Mouse (Mus musculus): ENCODE results near the gene Agl. TPM values are rescaled to one million over a fixed set of nuclear protein-coding genes. Genes with fewer than 3 reads are reported as not detected.
A peak's percentile ranks its signal among the peaks of the same experiment; 100 is the strongest.
"Not testable (repeated sequence)": the region's sequence is repeated elsewhere in the genome, so short reads cannot be mapped to it uniquely, and the experiment has no call there.

Gene Agl
- total RNA-seq, 2 experiments from 2014 or later = 12.5 to 26.1 TPM

DNA sequence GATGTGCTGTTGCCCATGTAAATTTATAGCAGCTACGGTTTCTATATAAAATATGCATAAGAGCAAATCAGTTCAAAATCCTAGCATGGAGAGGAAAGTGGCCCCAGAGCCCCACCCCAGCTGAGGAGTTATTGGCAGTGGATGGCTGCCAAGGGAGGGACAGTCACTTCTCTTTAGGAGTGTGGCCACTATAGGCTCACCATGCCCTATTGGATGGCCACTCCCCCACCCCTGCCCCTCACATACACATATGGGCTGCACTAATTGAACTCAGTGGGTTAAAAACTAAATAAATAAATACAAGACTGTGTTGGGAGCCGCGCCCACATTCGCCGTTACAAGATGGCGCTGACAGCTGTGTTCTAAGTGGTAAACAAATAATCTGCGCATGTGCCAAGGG, 9.3 kb upstream of the Agl start:
- no peak for ATAC-seq (replicated peaks; ENCODE audit: poor library complexity, severe bottlenecking)

DNA sequence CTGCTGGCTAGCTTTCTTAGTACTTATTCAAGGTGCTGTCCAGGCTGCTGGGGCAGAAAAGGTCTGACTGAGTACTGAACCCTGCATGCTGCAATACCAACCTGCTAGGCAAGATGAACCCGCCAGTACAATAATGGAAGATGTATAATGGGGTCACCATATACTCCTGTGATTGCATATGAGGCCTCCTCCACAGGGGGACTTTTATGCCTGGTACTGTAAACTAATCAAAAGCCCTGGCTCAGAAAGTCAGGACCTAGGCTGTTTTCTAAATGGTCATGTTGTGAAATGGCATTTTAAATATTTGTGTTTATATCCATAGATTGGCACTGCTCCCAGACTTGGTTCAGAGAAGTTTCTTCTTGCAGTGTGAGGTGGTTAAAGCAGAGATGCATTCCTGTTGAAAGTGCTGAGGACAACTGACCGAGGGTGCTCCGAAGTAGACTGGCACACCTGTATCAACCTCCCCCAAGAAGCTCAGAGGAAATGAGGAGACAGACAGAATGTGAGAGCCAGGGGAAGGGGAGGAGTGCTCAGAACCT, 8.8 kb upstream of the Agl start:
- ATAC-seq (replicated peaks; ENCODE audit: poor library complexity, severe bottlenecking) = no peak

DNA sequence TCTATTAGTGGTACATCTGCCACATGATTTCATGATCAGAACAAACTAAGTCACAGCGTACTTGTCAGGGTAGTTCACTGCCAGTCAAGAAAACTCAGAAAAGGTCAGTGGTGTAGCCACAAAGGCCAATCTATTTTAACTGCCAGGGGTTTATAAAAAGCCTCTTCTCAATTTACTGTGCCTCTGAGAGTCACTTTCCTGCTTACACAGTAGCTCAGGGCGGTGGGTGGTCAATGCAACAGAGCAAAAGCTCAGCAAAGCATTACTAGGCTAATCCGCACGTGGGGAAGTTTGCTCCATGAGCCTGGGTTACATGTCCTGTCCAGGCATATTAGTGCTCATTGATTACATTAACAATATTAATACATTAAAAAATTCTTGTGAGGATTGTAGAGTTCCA, 8.0 kb upstream of the Agl start:
- no peak for ATAC-seq (replicated peaks; ENCODE audit: poor library complexity, severe bottlenecking)

DNA sequence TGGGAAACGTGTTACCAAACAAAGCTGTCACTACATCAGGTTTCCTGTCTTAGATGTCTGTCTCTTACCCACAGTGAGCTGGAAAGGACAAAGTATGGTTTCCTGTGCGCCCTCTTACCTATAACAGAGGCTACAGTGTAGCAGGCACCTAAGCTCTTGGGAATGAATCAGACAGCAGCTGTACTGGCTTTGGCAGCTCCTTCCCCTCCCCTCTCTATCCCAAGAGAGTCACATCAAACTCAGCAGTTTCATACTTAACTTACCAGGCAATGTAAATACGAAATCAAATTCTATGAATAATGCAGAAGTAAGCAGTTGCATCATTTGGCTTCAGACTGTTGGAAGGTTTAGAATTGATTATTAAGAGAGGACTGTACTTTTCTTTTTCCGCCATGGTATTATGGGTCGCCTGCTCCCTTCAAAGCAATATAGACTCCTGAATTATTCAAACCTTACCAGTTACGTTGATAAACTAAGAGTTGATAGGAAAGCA, 7.4 kb upstream of the Agl start:
- ATAC-seq (replicated peaks; ENCODE audit: poor library complexity, severe bottlenecking) = peak; percentile 79

DNA sequence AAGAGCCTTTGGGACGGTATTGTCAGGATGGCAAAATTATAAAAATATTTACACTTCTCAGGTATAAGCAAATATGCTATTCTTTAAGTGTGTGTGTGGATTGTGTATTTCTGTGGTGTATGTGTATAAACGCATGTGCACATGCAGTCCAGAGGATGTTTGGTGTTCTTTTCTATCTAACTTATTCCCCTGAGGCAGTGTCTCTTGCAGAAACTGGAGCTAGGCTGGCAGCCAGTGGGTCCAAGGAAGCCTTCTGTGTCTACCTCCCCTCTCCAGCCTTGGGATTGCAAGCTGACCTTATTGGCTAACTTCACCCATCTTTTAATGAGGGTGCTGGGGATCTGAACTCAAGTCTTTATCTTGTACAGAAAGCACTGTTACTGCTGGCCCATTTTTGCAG, 5.0 kb upstream of the Agl start:
- ATAC-seq (replicated peaks; ENCODE audit: poor library complexity, severe bottlenecking) = no peak

DNA sequence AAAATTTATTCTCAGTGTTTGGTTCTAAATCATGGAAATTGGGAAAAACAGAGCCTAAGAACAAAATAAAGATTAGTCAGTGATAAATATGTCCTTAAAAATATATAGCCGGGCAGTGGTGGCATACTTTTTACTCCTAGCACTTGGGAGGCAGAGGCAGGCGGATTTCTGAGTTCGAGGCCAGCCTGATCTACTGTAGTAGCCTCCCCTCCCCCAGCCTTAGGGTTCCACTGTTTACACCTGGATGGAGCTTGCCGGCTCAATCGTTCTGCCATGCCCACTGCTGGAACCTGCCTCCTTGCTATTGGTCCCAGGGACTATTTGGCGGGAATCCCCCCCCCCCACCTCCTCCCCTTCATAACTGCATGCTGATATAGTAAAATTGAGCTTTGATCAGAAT, 2.4 kb upstream of the Agl start:
- ATAC-seq (replicated peaks; ENCODE audit: poor library complexity, severe bottlenecking) = not testable (repeated sequence)

DNA sequence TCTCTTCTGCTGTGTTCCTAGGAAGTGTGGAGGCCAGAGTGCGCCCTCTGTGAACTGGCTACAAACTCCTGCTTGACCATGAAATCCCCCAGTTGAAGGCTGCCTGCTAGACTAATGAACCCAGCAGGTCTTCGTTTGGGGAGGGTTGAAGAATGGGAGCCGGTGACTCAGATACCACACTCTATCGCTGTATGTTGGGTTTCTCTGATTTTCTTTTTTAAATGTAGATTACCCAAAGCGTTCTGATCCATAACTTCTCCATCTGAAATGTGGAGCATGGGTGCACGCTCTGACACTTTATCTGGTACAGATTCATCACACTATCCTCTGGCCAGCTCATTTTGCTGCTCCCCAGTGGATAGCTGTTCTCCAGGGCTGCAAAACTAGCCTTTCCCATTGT, 1.3 kb upstream of the Agl start:
- ATAC-seq (replicated peaks; ENCODE audit: poor library complexity, severe bottlenecking) = no peak

DNA sequence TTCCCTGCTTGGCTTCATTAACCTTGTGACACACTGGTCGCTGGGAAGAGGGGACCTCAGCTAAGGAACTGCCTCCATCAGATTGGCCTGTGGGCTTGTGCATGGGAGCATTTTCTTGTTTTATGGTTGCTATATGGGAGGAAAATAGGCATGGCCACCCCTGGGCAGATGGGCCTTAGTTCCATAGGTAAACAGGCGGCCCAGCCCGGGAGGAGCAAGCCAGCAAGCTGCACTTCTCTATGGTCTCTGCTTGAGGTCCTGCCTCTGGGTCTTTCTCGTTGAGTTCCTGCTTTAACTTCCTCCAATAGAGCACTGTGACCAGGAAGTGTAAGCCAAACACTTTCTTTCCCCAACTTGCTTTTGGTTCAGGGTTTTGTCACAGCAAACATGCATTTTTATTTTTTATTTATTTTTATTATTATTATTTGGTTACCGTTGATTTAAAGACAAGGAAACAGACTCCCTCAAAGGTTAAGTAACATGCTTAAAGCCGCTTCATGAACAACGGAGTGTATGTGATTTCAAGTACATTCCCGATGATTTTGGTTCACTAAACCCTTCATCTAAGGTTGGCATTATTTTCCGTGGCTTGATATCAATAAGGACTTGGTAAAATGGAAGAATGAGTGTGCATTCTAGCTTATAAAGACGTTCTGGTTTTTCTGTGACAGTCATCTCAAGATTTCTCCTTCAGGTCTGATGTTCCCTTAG, 696 bp upstream of the Agl start:
- peak; percentile 74 for ATAC-seq (replicated peaks; ENCODE audit: poor library complexity, severe bottlenecking)

DNA sequence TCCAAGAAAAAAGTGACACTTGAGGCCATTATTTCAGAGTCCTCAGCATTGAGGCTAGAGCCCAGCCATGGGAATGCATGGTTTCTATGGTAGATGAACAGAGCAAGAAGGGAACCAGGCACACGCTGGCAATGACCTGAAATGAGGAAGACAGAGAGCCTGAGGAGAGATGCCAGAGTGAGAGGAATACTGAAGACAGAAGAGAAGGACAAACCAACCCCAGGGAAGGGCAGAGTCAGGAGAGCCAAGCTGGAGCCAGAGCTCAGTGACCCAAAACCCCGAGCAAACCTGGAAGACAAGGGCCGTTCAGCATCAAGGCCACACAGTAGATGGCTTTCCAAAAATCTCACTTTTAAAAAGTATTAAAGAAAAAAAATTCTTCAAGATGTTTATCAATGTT, 2.1 kb downstream of the Agl start:
- no peak for ATAC-seq (replicated peaks; ENCODE audit: poor library complexity, severe bottlenecking)

DNA sequence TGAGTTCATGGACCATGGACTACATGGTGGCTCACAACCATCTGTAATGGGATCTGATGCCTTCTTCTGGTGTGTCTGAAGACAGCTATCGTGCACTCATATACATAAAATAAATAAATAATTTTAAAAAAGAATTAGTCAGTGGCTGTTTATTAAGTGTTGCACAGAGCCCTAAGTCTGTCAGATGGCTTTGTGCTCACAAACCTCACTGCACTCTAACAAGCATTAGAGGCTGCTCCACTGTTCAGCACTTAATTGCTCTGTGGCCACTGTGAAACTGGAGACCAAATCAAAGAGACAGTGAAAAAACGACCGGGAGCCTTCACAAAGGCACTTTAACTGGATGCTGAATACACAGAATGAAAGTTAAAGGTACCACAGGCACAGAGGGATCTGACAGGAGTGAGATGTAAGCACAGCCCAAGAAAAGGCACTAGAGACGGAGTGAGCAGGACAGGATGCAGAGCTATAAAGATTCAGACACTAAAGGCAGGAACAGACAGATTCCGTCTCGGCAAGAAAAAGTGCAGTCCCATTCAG, 3.1 kb downstream of the Agl start:
- ATAC-seq (replicated peaks; ENCODE audit: poor library complexity, severe bottlenecking) = no peak

DNA sequence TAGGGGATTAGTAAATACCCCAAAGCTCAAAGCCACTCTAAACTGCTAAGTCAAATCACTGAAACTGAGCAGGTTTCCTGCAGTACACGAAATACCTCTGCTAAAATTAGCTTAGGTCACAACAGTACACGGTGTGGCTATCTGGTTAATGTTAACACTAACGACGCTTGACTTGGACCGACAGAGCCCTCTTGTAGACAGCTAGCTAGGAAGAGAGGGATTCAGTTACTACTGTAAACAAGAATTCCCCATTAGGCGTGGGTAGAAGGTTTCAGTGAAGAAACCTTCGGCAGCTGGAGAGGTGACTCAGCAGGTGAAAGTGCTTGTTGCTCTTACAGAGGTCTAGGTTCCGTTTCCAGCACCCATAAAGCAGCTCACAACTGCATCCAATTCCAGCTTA, 6.2 kb downstream of the Agl start:
- ATAC-seq (replicated peaks; ENCODE audit: poor library complexity, severe bottlenecking) = no peak

DNA sequence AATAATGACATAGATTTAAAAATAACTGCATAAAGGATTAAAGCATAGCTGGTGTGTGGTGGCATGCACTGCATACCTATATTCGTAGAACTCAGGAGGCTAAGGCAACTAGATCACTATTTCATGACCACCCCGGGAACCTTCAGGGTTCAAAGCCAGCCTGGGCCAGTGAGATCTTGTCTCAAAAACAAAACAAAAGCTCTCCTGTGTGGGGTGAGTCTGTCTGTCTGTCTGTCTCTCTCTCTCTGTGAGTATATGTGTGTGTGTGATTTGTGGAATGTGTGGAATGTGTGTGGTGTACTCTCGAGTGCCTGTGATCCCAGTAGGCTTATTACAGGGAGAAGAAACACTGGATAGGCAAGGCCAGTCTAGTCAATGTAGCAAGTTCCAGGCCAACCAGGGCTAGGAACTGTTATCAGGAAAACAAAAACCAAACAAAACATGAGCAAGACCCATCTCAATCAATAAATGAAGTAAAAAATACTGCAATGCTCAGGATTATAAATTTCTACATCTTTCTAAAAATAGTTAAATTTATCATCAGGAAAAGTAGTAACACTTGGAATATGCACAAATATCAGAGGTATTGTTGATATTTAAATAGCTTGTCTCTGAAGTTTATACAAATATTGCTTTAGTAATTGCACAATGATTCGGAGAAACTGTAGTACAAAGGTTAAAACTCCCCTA, 9.0 kb downstream of the Agl start:
- ATAC-seq (replicated peaks; ENCODE audit: poor library complexity, severe bottlenecking) = no peak

DNA sequence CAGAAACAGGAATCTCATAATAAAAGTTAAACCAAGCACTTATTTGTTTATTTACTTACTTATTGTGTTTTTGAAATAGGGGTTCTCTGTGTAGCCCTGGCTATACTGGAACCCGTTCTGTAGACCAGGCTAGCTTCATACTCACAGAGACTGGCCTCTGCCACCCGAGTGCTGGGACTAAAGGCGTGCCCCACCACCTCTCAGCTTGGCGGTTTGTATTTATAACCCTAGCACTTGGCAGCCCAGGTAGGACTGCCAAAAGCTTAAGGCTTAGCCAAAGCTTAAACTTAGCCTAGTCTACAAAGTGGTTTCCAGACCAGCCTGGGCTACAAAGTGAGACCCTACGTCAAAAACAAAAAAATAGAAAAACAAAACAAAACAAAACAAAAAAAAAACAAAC, 19.1 kb downstream of the Agl start:
- no peak for ATAC-seq (replicated peaks; ENCODE audit: poor library complexity, severe bottlenecking)

DNA sequence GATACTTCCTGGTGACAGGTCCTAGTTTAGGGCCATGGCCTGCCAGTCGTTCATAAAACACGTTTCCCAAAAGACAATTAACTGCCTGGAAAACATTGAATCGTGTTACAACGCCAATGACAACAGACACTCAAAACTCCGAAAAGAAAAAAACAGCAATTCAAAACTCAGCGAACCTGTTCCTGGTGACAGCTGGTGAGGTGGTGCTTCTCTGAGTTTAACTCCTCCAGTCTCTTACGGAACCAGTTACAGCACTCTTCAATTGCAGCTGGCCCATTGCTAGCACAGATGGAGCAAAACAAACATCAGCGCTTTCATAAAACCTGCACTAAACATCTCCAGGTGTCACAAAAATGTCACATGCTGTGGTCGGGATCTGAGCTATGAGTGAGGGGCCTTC, 21.4 kb downstream of the Agl start:
- ATAC-seq (replicated peaks; ENCODE audit: poor library complexity, severe bottlenecking) = no peak

DNA sequence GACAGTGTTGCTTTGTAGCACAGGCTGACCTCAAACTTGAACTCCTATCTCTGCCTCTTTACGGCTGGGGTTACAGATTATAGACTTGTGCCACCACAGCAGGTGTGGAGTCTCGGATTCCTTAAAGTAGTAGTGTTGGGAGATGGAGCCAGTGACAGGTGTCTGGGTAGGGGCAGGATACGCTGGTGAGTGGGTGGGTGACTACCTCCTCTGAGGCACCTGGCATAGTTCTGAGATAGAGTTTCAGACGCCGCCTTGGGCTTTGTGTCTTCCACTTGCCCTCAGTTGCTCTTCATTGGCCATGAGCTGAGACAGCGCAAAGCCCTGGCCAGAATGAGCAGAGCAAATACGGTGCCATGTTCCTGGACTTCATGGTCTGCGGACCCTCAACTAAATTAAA, 22.1 kb downstream of the Agl start:
- no peak for ATAC-seq (replicated peaks; ENCODE audit: poor library complexity, severe bottlenecking)

DNA sequence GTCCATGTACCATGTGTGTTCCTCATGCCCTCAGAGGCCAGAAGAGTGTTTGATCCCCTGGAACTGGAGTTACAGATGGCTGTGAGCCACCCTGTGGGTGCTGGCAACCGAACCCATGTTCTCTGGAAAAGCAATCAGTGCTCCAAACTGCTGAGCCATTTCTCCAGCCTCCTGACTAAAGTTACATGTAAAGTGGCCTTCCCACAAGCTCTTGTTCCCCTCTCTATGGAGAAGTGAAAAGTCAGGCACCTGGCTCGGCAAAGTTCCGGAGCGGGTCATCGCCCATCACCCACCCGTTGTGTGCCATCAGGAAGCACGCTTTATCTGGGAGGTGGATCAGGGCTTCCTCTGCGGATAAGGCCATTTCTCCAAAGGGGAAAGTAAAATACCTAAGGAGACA, 23.2 kb downstream of the Agl start:
- ATAC-seq (replicated peaks; ENCODE audit: poor library complexity, severe bottlenecking) = no peak

DNA sequence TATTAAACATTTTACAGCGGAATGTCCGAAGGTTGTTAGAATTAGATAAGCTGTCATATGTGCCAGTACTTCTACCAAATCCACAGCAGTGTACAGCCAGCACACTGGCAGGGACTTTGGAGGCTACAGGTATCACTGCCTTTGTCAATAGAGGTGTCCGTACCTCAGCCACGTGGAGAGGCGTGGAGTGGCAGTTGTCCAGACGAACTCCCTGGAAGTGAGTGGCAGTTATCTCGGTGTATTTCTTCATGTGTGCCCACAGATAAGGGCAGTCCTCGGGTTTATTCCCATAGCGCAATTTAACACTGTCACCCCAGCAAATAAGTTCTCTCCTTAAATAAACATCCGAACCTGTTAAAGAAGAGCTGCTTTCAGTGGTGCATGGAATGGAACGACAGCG, 23.7 kb downstream of the Agl start:
- ATAC-seq (replicated peaks; ENCODE audit: poor library complexity, severe bottlenecking) = no peak

DNA sequence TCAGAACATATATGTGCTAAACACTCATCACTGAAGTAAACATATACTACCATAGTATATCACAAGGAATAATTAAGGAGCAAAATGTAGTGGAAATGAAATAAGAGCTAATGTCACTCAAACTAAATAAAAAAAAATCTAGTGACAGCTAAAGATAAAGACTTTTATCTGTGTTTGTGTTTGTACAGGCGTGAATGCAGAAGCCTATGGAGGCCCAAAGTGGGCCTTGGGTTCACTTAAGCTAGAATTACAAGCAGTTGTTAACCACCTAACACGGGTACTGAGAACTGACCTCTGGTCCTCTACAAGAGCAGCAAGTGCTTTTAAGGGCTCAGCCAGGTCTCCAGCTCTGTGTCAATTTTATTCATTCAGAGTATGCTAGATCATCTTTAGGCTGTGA, 31.0 kb downstream of the Agl start:
- ATAC-seq (replicated peaks; ENCODE audit: poor library complexity, severe bottlenecking) = no peak

DNA sequence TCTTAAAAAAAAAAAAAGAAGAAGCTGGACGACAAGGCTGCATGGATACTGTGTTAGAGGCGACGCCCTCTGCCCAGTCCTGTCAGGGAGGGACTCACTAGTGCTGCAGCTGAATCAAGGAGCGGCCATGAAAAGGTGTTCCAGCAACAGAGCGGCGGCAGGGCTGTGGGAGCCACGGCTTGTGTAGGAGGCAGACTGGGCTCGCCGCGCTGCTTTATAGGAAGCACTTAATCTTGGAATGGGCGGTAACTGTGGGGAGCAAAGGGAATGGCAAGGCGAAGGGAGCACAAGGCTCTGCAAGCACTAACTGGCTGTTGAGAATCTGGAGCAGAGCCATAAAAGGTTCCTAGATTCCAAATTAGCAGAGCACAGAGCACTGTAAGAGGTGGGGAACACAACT, 34.1 kb downstream of the Agl start:
- ATAC-seq (replicated peaks; ENCODE audit: poor library complexity, severe bottlenecking) = no peak

DNA sequence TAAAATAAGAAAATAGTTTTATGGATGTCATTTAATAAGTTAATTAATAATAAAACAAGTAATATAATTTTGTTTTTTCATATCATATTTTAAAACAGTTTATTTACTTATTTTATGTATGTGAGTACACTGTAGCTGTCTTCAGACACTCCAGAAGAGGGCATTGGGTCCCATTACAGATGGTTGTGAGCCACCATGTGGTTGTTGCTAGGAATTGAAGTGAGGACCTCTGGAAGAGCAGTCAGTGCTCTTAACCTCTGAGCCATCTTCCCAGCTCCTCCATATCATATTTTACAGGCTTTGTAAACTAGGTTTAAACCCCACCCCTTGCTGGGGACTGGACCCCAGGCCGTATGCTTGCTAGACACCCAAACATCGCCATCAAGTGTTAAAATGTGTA, 36.4 kb downstream of the Agl start:
- no peak for ATAC-seq (replicated peaks; ENCODE audit: poor library complexity, severe bottlenecking)

DNA sequence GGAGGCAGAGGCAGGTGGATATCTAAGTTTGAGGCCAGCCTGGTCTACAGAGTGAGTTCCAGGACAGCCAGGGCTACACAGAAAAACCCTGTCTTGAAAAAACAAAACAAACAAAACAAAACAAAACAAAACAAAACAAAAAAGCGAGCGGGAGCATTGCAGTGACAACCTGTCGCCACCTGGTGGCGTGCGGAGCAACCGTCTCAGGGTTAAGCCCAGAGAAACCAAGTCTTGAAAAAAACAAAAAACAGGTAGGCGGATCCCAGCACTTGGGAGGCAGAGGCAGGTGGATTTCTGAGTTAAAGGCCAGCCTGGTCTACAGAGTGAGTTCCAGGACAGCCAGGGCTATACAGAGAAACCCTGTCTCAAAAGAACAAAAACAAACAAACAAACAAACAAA, 41.0 kb downstream of the Agl start:
- ATAC-seq (replicated peaks; ENCODE audit: poor library complexity, severe bottlenecking) = peak; percentile 67

DNA sequence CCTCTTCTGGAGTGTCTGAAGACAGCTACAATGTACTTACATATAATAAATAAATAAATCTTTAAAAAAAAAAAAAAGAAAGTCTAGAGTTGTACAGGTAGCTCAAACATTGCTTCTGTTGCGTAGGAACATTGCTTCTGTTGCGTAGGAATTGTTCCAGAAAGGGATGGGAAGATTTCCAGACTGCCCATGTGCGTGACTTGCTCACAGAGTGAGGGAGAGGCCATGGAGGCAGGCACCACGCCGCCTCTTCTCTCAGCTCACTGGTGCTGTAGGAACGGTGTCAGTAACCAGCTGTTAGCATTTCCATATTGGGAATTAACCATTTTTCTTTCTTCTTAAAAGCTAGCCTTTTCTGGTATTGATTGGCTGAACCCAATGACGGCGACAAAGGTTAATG, 55.1 kb downstream of the Agl start:
- no peak for ATAC-seq (replicated peaks; ENCODE audit: poor library complexity, severe bottlenecking)

Data from granulocyte monocyte progenitor cell, adult 5-6 weeks (primary cell).